Mouse (Mus musculus): ENCODE measurements around the gene Aim2. TPM values are rescaled to one million over a fixed set of nuclear protein-coding genes. Genes with fewer than 3 reads are reported as not detected.
"Not testable (repeated sequence)": the region's sequence is repeated elsewhere in the genome, so short reads cannot be mapped to it uniquely, and the experiment has no call there.

The Aim2 gene
- total RNA-seq (2015) (56.5 and 62.8 TPM in 2 replicates), total RNA-seq (2017) (65.3 and 67.4 TPM in 2 replicates)

DNA sequence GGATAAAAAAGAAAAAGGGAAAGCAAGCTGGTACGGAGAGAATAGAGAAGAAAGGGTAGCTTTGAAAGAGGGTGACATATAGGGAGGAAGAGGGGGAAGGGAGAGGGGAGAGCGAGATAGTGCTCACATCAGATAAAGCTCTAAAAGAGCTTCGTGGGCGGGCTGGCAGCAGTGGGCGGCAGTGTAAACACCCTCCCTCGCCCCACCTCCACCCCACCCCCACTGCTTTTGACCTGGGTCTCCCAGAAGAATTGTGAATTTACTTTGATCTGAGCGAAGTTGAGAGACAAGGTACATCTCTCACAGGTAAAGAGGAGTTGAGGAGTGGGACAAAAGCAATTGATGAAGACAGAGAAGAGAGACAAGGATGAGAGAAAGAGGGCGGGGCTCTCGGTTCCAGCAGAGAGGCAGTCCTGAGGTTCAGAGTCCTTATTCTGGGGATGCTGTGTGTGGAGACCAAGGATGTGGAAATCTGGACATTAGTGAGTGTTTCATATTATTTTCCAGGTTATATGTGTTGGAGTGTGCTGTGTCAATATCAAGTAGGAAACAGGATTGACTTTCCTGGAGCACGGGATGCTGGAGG lies at the start of gene Aim2:
Aim2 (plus strand) TSS at position 508 of the 586 bp plus-strand sequence.
- ATAC-seq (replicated peaks; ENCODE audit: poor library complexity) = no peak

DNA sequence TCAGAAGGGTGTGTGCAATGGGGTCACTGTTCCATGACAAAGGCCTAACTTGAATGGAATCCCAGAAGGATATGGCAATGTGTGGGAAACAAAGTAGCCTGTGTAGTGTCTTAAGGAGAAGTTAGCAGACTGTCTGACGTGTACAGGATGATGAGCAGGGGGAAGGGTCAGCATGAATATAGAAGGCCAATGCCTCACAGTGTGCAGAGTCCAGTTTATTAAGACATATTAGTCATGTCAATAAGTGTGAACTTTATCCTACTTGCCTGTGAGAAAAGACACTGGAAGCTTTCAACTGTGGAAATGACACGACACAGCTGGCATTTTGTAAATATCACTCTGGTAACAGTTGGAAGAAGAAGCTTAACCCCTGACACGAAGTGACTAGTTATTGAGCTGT lies 47.9 kb upstream of the Aim2 start:
- not testable (repeated sequence) for ATAC-seq (replicated peaks; ENCODE audit: poor library complexity)

DNA sequence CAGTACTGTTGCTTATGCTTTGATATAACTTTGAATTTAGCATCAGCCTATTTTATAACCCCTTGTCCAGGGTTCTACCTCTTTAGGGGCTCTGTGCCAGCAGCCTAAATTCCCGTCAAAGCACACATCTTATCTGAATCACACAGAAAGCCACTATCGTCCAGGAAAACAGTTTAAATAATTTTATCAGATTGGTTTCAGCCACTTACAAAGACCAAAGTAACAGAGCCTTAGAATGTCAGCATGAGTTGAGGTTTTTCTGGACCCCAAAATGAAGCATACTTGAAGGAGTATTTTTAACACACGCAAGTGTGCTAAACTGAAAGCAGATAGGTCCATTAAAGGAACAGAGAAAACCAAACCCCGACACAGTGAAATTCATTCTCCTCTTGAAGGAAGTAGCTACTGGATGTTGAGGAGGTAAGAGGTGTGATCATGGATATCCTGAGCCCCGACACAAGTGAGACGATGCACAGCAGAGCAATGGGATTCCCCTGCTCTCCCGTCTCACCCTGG lies 37.1 kb upstream of the Aim2 start:
- peak; percentile 40 for ATAC-seq (replicated peaks; ENCODE audit: poor library complexity)

GRCm38 (mm10) chr1:173315725-173316124 lies 35.0 kb upstream of the Aim2 start:
- no peak for ATAC-seq (replicated peaks; ENCODE audit: poor library complexity)

- ATAC-seq (replicated peaks; ENCODE audit: poor library complexity) = peak; percentile 40
Observed at GRCm38 (mm10) chr1:173317925-173318477, 32.7 kb upstream of the Aim2 start.

GRCm38 (mm10) chr1:173321593-173322248 lies 29.0 kb upstream of the Aim2 start:
- no peak for ATAC-seq (replicated peaks; ENCODE audit: poor library complexity)

GRCm38 (mm10) chr1:173322249-173322627 lies 28.4 kb upstream of the Aim2 start:
- no peak for ATAC-seq (replicated peaks; ENCODE audit: poor library complexity)

DNA sequence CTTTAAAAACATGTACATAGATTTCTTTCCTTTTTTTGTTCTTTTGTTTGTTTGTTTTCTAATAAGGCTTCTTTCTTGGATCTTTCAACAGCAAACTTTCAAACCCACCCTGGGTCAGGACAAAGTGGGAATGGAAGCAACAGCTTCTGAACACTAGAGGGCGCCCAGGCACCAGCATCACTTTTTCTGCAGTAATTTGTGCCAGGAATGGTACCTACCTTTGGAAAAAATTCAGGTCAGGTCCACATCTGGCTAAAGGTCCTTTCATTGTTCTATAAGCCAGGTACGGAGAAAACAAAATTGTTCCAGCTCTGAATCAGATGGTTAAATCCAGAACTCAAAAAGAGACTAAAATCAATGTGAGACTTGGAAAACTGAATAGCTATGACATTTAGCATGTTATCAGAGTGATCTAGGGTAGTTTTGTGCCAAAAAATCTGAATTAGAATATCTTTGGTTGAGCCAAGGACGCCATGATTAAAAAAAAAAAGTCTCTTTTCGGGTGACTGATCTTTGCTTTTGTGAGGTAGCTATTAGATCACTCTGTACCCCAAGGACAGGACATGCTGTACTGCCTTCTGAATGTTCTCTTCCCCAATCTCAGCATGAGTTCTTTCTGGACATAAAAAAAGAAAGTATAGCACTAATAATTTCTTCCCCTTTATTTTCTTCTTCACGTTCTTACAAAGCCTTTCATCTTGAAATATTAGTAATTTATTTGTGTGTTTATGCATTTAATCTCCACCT lies 26.7 kb upstream of the Aim2 start:
- peak; percentile 81 for ATAC-seq (replicated peaks; ENCODE audit: poor library complexity)

GRCm38 (mm10) chr1:173324961-173325360 lies 25.7 kb upstream of the Aim2 start:
- no peak for ATAC-seq (replicated peaks; ENCODE audit: poor library complexity)

- ATAC-seq (replicated peaks; ENCODE audit: poor library complexity) = peak; percentile 30; the same call in 1 of the 2 replicates
Observed at GRCm38 (mm10) chr1:173325395-173325794, 25.3 kb upstream of the Aim2 start.

DNA sequence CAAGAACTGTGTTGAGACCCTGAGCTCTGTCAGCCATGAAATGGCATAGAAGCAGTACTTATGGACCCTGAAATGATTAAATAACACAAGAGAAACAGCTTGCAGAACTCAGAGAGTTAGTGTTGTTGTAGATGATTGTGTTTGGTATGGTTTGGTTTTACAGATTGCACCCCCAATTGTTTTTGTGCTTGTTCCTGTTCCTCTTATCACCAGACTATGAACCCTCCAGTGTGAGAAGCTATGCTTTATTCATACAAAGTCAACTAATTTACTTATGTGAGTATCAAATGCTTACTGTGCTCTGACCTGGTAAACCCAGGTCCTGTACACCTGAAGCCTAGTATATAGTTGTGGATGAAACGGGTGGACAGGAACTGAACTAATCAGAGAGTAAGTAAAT lies 24.1 kb upstream of the Aim2 start:
- no peak for ATAC-seq (replicated peaks; ENCODE audit: poor library complexity)

DNA sequence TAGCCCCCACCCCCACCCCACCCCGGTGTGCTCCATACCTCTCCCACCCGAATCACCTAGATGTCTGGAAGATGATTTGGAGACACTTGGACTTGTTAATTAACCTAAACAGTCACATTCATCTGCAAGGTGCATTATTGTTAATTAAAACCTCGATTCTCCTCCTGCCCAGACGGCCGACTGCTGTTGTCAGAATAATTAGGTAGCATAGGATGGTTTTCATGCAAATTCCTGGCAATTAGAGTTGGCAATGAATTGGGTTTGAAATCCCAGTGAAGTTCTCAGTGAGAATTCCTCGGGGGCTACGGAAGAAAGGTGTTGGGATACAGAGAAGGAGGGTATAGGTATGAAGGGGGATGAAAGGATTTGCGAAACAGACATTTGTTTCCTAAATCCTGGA lies 22.2 kb upstream of the Aim2 start:
- ATAC-seq (replicated peaks; ENCODE audit: poor library complexity) = no peak

DNA sequence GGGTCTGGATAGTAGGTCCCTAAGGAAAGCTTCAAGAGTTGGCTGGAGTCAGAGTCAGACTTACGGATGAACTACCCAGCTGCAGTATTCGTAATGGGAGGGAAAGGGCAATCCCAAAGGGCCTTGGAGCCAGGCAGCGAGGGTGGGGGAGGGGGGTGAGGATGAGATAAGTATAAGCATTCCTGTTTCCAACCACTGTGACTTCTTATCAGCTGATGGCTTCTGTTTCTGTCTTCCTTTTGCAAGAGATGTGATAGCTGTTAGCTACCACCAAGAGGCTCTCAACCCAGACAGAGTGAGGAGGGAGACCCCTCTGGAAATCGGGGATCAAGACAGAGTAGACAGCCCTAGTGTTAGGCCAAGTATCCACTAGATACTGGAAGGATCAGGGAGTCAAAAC lies 21.5 kb upstream of the Aim2 start:
- peak; percentile 54 for ATAC-seq (replicated peaks; ENCODE audit: poor library complexity)

DNA sequence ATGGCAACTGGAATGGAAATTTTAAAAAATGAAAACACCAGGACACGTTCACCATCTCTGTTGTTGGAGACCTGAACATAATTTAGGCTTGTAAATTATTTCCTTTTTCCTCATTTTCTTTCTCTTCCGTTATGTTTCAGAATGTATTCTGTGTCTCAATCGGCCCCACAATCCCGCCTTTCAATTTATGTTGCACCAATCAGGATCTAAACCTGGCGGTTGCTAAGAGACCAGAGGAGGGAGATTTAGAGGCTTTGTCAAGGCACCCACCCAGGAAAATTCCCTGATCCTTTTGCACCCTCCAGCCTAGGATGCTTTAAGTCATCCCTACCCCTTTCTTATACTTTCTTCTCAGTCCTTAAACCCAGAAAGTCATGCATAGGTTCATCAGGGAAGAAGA lies 20.9 kb upstream of the Aim2 start:
- ATAC-seq (replicated peaks; ENCODE audit: poor library complexity) = no peak

GRCm38 (mm10) chr1:173332418-173332817 lies 18.3 kb upstream of the Aim2 start:
- peak; percentile 18 for ATAC-seq (replicated peaks; ENCODE audit: poor library complexity)

- peak; percentile 68 for ATAC-seq (replicated peaks; ENCODE audit: poor library complexity)
Observed at GRCm38 (mm10) chr1:173333312-173334253, 17.1 kb upstream of the Aim2 start, which contains the start of gene Ackr1. Gene Ackr1 (minus strand): TSS chr1:173333750.

- ATAC-seq (replicated peaks; ENCODE audit: poor library complexity) = no peak
Observed at GRCm38 (mm10) chr1:173335903-173336302, 14.8 kb upstream of the Aim2 start.

DNA sequence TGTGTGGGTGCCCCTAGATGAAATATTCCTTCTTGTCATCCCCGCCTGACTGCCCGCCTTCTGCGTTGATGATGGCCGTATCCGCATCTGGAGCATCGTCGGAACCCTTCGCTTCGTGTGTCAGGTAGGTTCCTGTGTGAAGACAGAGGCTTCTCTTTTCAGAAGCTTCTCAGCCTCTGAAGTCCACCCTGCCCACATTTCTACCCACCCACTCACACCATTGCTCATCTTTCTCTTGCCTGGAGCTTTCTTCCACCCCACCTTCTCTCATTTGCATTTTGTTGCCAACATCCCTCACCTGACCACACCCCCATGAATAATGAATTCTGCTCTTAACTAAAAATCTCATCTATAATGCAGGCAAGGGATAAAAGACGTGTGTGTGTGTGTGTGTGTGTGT lies 13.7 kb upstream of the Aim2 start:
- ATAC-seq (replicated peaks; ENCODE audit: poor library complexity) = no peak

DNA sequence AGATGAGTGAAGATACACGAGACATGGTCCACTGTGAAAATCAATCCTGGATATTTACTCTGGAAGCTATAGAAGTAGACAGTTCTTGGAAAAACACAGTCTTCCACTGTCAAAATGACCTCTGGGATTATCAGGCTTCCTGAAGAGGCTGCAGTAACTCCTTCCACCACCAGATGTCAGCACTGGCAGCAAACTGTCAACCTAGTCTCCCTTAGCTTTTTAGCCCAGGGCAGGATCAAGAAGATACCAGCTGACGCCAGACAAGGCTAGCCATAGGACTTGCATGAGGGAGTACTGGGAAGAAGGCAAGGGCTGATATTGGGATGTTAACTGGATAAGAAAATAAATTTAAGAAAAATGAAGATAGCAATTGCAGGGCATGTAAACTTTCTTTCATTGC lies 11.1 kb upstream of the Aim2 start:
- ATAC-seq (replicated peaks; ENCODE audit: poor library complexity) = peak; percentile 90

DNA sequence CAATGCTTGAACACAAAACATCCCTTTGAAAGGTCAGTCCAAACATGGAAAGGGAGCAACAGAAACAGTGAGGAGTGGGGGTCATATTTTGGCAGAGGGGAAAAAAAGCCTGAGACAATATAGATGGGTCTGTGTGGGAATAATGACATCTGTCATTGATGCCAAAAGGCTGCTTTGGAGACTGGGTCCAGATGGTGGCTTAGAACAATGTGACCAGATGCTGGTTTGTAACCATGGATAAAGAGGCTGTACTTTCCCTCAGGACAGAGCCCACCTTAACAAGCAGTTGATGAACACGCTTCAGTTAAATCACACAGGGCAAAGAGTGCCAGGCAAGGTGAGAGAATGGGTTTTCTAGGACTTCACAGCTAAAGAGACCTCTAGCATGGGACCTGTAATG lies 8.3 kb upstream of the Aim2 start:
- ATAC-seq (replicated peaks; ENCODE audit: poor library complexity) = no peak
